Mouse (Mus musculus) erythroblast, embryonic 14.5 days (primary cell): ENCODE measurements around the gene Slc37a2.

ENCODE experiments used
- GATA1 ChIP-seq: IDR thresholded peaks from 2 replicates; pipeline ENCODE4 v1.6.1; 2012; ENCODE audit warnings: low read length, inconsistent platforms, mixed read lengths
- TAL1 ChIP-seq: IDR thresholded peaks from 3 replicates; pipeline ENCODE4 v1.6.1; 2012; ENCODE audit warnings: low read length, inconsistent platforms, mixed read lengths

GRCm38 (mm10) chr9:37179596-37179995 is 75.9 kb downstream of the Slc37a2 start:
- TF ChIP-seq GATA1, result no peak
- no peak for TF ChIP-seq TAL1
